Mouse (Mus musculus) c-Kit-positive CD71-positive TER-119-negative erythroid progenitor cells, embryonic 14.5 days (primary cell): ENCODE data around the gene Zfp651.

Experiments
- DNase-seq: peaks from one replicate; pipeline ENCODE4 v3.0.0-alpha.2; 2013; ENCODE audit warnings: low read depth

Zfp651 gene

DNA sequence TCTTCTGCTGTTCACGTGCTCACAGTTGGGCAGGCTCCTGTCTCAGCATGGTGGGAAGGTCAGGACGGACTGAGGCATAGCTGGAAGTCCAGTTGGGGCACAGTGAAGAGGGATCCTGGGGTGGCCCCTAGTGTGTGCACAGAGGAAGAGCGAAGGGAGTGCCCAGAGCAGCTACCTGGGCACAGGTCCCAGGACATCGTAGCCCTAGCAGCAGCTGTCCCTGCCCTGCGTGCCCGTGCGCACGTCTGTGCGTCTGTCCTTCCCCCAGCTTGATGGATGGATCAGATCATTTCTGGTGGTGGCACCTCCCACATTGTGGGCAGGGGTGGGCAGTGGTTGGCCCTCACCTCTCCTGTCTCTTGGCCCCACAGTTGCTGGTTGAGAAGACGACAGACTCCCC lies 3.1 kb downstream of the Zfp651 start:
- no peak for DNase-seq

DNA sequence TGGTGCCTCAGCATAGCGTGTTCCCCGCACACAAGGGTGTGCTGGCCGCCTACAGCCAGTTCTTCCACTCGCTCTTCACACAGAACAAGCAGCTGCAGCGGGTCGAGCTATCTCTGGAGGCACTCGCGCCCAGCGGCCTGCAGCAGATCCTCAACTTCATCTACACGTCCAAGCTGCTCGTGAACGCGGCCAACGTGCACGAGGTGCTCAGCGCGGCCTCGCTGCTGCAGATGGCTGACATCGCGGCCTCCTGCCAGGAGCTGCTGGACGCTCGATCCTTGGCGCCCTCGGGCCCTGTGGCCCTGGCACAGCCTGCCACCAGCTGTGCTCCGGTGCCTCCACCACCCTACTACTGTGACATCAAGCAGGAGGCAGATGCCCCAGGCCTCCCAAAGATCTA lies 3.6 kb downstream of the Zfp651 start:
- no peak for DNase-seq

DNA sequence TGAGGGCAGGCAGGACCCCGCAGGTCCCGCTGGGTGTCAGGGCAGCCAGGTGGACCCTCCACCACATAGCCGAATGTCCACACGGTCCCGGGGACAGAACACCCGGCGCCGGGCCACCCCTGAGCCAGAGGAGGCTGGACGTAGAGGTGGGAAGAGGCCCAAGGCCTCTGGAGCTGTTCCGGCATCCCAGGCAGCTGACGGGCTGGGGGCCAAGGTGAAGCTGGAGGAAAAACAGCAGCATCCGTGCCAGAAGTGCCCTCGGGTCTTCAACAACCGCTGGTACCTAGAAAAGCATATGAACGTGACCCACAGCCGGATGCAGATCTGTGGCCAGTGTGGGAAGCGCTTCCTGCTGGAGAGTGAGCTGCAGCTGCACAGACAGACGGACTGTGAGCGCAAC lies 4.6 kb downstream of the Zfp651 start:
- no peak for DNase-seq

DNA sequence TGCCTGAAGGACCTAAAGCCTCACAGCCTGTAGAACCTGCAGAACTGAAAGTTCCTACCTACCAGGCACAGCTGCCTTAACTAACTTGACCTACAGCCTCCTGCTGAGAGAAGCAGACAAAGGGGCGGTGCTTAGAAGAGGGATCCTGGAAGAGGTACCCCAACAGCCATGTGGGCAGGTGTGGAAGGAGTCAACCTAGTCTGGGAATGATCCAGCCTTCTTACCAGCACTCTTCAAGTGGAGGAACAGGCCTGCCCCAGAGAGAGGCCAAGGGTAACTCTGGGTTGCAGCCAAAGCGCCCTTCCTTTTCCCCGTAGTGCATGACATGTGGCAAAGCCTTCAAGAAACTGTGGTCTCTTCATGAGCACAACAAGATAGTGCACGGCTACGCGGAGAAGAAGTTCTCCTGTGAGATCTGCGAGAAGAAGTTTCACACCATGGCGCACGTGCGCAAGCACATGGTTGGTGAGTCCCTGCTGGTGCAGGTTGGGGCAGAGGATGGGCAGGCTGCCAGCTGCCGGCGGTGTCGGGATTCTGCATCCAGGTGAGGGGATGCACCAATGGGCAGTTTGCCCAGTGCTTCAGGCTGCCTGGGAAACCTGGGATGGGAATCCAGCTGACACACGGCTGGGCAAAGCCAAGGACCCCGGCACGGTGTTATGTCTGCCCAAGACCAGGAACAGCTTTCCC lies 6.2 kb downstream of the Zfp651 start:
- no peak for DNase-seq

DNA sequence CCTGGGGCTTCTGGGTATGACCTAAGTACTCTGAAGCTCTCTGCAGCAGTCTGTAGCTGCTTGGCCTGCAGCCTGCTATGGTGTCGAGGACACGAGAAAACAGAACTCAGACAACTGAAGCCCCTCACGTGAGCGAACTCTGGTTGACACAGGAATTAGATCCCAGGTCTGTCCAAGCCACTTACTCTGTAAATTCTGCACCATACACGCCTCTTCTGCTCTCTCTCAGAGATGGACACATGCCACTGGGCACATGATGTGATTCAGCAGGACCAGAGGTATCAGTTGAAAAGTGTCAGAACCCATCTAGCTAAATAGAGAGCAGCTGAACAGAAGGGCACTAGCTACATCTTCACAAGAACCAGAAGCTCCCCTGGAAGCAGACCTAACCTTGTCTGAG lies 13.3 kb downstream of the Zfp651 start:
- no peak for DNase-seq

DNA sequence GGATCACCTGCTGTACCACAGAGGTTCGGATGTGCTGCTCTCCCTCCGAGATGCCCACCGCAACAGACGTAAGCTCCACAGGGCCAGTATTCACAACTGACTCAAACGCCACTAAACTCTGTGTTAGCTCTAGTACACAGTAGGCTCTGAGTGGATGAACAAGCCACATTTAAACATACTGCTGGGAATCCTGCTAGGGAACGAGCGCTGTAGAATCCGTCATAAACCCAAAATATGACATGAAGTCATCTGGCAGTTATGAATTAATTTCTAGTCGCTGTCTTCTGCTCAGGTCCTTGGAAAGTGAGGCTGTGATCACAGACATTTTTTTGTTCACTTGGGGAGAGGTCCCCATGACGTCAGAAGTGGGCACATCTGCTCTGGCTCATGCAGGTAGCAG lies 16.8 kb downstream of the Zfp651 start:
- DNase-seq, result no peak

DNA sequence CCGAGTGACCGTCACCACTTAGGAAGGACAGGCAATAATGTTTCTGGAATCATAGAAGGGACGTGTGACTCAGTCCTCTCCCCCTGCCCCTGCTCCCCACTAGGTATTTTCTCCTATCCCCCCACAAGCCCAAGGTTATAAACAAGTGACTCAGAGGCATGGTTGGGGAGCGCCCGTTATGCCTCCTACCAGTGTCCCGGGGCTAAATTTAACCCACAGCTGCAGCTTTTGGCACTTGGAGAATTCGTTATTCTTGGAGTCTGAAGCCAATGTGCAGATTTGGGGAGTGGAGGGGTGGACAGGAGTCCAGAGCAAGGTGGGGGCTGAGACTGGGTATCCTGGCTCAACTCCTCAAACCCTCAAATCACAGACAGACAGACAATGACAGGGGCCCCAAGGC lies 17.4 kb downstream of the Zfp651 start:
- no peak for DNase-seq

DNA sequence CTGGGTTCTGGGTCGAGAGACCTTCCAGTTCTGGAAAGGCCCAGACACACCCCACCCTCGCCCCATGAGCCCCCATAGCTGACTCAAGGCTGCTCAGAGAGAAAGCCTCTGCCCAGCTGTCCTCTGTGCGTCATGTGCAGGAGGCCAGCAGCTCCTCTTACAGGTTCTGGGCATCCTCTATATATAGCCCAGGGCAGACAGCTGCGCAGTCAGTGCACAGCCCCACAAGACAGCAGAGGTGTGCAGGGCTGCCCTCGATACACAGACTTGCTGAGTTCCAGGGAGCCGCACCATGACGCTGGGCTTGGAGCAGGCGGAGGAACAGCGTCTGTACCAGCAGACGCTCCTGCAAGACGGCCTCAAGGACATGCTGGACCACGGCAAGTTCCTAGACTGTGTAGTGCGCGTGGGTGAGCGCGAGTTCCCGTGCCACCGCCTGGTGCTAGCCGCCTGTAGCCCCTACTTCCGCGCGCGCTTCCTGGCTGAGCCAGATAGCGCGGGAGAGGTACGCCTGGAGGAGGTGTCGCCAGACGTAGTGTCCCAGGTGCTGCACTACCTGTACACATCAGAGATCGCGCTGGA lies 18.4 kb downstream of the Zfp651 start, which contains the start of gene Klhl40:
Klhl40 (plus strand) TSS at position 124 of the 582 bp plus-strand sequence.
- no peak for DNase-seq

DNA sequence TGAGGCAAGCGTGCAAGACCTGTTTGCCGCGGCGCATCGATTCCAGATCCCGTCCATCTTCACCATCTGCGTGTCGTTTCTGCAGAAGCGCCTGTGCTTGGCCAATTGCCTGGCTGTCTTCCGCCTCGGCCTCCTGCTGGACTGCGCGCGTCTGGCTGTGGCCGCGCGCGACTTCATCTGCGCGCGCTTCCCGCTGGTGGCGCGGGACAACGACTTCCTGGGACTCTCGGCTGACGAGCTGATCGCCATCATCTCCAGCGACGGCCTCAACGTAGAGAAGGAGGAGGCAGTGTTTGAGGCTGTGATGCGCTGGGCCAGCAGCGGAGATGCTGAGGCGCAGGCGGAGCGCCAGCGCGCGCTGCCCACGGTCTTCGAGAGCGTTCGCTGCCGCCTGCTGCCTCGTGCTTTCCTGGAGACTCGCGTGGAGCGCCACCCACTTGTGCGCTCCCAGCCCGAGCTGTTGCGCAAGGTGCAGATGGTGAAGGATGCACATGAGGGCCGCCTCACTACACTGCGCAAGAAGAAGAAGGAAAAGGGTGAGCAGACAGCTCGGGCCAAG lies 19.0 kb downstream of the Zfp651 start:
- no peak for DNase-seq

DNA sequence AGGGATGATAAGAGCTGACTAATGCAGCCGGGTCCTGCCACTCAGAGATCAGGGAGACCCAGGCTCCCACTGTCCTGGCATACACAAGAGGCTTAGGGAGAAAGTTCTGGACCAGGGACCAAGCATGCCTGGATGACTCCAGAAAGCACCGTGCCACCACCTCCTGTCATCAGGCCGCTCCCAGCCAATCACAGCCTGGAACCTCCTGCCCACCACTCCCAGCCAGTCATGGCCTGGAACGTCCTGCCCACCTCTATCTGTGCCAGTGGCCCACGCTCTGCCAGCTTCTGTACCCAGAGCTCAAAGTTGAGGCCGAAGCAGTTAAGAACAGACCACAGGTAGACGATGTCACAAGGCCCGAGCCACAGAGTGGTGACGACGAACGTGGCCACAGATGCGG lies 25.7 kb downstream of the Zfp651 start:
- DNase-seq, result no peak

DNA sequence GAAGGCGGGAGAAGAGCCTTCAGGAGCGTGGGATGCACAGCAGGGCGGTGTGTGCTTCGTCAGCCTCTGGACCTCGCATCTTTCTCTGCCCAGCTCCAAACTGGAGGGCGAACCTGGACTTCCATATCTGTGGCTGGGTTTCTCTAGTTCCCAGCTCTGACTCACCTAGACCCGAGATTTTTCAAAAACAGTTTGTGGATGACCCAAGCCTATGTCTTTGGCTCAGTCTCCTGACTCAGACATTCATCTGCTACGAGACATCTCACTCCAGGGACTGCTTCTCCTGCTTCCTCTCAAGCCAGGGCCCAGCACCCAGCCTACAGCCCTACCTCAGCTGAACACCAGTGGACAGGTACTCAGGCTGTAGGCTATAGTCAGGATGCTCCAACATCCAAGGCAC lies 26.1 kb downstream of the Zfp651 start:
- DNase-seq, result no peak

DNA sequence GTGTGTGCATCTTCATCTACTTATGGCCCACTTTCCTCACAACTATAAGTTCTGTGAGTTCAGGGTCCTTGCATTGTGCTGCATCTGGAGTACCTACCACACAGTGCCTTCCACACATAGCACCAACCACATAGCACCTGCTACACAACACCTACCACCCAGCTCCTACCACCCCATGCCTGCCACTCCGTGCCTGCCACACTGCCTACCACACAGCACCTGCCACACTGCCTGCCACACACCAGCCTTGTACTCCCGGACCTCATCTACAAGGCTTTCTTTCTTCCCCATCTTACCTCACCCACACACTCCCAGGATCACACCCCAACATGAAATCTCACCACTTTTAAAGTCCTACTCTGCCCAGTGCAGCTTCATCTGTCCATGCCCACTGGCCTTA lies 27.2 kb downstream of the Zfp651 start:
- no peak for DNase-seq

DNA sequence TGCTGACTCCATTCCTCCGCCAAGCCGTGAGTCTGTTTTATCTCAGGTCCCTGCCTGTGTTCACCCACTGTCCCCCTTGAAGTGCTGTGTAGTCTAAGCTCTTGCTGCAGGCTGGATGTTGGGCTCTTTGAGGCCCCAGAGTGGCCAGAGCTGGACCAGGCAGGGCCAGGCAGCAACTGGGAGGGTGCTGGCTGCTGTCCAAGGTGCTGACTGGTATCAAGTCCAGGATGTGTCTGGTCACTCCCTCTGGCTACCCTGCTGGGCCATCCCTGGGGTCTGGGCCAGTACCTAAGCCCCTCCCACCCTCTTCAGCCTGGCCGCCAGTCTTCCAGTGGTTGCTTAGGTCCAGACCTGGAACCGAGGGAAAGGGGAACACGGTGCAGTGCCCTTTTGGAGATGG lies 32.1 kb downstream of the Zfp651 start:
- peak; percentile 24 for DNase-seq

DNA sequence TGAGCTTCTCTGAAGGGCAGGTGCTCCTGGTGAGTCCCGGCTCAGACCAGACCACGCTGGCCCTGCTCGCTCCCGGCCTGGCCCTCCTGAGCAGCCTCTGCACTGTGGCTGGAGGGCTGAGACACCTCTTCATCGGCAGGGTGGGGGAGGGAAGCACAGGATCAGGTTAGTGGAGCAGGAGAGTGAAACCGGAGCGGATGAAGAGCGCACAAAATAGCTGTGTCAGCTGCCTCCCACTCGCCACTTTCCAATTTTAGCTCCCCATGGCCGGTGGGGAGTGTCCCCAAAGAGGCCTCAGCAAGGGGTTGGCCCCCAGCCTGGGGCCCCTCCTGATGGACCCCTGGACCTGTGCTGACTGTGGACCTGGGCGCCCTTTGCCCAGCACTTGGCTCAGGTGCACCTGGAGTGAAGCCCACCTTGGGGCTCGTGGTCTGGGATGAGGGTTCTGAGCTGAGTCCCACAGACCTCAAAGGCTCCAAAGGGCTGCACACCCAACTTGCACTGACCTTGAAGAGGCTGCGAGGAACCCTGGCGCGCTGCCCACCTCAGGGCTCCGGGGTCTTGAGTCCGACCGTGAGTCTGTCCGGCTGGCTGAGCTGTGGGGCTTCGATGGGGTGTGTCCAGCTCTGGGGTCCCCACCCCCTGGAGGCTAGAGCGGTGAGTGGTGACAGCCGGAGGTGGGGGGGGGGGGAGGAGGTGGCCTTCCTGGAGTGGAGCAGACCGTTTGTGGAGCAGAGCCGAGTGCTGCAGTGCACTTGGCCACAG lies 32.8 kb downstream of the Zfp651 start, which contains the start of gene Hhatl:
Hhatl (minus strand) TSS at position 751 of the 765 bp plus-strand sequence.
- DNase-seq, result no peak

DNA sequence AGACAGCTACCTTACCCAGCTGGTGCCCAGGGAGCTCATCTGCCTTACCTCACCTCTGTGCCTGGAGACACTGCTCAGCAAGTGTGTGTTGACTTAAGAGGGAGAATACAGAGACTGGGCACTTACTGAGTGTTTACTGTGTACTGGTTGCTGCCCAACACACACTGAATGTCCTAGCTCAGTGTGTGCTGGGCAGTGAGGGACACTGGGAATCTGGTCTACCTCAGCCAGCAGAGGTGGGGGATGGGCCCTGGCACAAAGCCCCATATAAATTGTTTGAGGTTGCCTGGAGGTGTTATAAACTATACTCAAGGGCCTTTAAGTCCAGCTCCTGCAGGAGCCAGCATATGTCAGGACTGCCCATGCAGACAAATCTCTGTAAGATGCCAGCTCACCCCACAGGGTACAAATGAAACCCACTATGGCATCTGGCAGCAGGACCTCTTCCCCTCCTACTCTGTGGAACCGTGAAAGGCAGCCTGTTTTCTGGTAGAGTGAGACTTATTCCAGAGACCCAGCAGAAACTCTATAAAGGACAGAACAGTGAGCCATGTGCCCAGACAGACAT lies 35.9 kb downstream of the Zfp651 start:
- no peak for DNase-seq

DNA sequence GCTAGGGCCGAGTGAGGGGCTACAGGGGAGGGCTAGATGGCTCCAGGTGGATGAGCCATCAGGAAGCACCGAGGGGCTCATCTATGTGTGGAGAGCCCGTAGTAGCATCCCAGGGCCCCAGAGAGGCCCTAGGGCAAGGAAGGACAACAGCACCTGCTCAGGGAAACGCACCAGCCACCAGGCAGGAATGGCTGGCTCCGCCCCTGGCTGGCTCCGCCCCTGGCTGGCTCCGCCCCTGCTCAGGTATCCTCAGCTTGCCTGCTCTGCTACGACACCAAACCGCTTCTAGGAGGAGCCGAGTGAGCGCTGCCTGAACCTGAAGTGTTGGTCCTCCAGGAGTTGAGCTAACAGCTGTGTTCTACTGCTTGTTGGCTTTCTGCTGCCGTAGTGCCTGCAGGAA lies 38.6 kb downstream of the Zfp651 start:
- no peak for DNase-seq

DNA sequence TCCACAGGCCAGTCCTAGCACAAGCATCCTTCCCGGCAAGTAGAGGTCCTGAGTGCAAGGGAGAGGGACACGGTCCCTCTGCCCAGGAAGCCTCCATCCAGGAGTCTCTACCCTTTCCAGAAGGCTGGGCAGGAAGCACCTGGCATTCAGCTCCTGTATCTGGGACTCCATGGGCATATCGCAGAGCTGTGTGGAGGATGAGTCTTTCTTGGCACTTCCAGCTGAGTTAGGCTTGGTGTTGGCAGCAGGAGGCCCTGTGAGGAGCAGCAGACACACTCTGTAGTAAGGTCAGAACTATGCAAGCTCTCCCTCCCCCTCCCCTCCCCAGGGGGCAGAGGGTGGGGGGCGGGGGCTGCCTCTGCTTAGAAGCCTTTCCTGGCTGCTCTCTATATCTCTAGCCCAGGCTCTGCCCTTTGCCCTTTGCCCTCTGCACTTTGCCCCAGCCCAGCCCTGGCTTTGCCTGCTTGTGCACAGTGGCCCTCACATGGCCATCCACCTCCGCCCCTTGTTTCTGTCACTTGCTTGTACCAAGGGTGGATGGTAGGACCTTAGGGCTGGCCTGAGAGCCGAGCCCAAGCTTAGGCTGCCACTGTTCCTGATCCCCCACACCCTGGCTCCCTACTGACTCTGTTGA lies 39.9 kb downstream of the Zfp651 start:
- DNase-seq, result no peak

DNA sequence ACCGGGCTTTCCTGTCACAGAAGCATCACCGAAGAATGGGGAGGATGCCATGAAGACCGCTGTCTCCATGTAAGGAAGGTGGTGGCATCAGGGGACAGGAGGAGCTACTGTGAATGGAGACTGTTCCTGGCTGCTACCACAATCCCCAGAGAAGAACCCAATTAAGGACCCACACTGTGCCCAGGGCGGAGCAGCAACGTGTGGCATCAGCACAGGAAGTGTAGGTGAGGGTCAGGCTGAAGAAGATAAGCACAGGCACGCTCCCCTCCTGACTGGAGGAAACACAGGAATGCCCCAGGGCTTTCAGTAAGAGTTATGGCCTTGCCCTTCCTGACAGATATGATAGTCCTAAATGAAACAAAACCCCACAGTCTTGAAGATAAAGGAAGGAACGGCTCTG lies 43.6 kb downstream of the Zfp651 start:
- DNase-seq, result no peak

DNA sequence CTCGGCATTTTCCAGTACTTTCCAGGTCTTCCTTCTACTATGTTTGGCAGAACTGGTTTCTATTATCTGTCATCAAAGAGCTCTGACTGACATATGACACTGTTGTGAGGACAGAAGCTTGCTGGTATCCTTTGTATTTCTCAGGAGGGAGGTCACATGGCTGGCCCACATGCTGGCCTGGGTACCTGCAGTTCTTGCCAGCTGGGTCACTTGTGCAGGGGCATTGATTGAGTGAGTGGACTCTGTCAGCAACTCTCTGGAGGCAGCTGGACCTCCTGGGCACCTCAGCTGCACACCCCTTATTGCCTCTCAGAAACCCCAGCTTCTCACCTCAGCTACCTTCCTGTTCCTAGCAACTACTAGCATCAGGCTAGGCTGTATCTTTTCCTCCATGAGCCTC lies 48.4 kb downstream of the Zfp651 start:
- DNase-seq, result no peak

DNA sequence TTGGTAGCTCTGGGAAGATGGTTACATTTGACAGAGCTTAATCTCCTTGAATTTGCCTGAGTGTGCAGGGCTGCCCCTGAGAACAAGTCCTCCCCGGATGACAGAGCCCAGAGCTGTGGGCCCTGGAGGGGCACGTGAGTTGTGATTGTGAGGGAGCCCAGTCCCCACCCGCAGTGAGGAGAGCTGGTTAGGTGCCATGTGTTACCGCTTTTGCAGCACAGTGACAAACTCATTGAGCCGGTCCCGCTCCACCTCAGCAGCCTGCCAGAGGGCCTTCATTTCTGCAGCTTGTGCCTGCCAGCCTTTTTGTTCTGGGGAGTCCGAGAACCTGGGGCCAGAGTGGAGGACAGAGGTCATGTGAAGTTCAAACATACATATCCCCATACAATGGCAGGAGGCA lies 48.8 kb downstream of the Zfp651 start:
- DNase-seq, result no peak

DNA sequence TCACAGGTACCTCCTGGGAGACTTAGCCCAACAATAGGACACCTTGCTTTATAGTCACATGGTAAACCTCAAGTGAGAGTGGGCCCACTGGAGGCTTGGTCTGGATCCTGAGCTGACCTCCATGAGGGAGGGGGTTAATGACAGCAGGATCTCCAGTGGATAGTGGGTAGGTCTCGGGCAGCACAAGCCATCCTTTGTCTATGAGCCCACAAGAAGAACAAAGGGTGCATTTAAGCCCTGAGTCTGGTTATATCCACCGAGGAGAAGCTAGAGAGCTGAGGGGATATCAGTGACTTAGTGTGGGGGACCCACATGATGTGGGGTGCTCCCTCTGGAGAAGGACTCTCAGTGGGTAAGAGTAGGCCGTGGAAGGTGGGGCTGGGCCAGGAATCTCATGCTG lies 49.4 kb downstream of the Zfp651 start:
- no peak for DNase-seq
